Mouse (Mus musculus): ENCODE results near the gene Dctn5. TPM values are rescaled to one million over a fixed set of nuclear protein-coding genes. Genes with fewer than 3 reads are reported as not detected.
A peak's percentile ranks its signal among the peaks of the same experiment; 100 is the strongest.

The Dctn5 gene
- total RNA-seq, 2 experiments from 2014 or later = 16.4 to 21.1 TPM

DNA sequence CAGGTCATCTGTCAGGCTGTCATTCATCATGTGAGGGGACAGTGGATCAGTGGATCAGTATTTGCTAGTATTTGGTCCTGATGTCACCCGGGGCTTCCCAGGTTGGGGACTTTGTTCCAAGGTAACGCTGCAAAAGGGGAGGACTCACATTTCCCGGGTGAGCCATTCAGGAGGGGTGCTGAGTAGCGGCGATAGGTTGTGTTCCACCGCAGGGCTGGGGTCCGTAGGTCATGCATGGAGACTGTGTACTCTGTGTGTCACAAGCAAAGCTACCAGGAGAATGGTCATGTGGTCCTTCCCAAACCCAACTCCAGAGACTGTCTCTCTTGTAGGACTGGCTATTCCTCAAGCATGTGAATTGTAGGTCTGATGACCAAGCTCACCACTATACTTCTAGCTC, 47.9 kb downstream of the Dctn5 start:
- Histone ChIP-seq H3K27ac (no peak overlapping the region), H3K4me3 (no peak overlapping the region)
- intact Hi-C loops (cut with DNase I) = no loop called here
- DNase-seq = no peak
- TF ChIP-seq CTCF (IDR thresholded peaks at IDR 0.05) = no peak

DNA sequence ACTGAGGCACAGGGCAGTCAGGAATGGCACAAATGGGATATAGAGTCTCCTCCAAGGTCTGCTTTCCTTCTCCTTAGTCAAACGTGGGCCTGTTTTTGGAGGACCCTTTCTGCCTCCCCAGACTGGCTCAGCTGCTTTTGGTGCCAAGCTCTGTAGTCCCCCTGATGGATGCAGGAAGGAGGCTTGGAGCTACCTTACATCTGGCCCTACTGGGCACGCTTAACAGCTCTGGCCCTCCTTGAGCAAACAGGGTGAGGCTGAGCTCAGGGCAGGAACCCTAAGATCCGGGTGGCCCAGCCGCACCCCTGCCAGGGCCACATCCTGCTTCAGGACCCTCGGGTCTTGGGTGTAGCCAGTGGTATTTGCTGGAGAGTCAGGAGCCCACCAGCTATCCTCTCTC, 51.7 kb downstream of the Dctn5 start:
- no peak overlapping the region for H3K4me3 ChIP-seq
- H3K27ac ChIP-seq = no peak overlapping the region
- no peak for DNase-seq
- intact Hi-C loops (cut with DNase I) = no loop called here
- TF ChIP-seq CTCF (IDR thresholded peaks at IDR 0.05) = no peak

- Histone ChIP-seq H3K27ac (no peak within 1 kb of the TSS), H3K4me3 (no peak within 1 kb of the TSS)
- intact Hi-C loops (cut with DNase I) = no loop called here
- no peak for DNase-seq
- TF ChIP-seq CTCF (IDR thresholded peaks at IDR 0.05) = no peak
Observed at GRCm38 (mm10) chr7:122186043-122186442, 53.2 kb downstream of the Dctn5 start, which contains the start of gene Ern2. TSS of gene Ern2 (minus strand) at chr7:122186207.

- Histone ChIP-seq H3K4me3 (no peak overlapping the region), H3K27ac (no peak overlapping the region)
- peak; percentile 66 for TF ChIP-seq CTCF (IDR thresholded peaks at IDR 0.05)
- intact Hi-C loops (cut with DNase I) = no loop called here
- DNase-seq = peak; percentile 37
Observed at GRCm38 (mm10) chr7:122189484-122189883, 56.6 kb downstream of the Dctn5 start.

DNA sequence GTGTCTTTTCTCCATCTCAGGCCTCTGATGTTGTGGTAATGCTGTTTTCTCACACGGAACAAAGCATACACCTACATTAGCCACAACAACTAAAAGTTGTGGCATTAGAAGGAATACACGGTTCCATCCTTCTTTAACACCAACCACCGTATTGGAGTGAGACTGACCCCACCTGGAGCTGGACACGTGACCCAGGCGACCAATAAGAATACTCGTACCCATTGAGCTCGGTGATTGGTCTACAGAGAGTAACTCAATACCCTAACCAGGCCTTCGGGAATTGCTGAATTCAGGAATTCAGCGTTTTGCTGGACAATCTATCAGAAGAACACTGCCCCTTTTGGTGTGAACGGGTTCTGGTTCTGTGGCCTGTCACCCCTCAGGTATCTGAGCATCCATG, 58.3 kb downstream of the Dctn5 start:
- Histone ChIP-seq H3K27ac (no peak overlapping the region), H3K4me3 (no peak overlapping the region)
- intact Hi-C loops (cut with DNase I) = no loop called here
- no peak for DNase-seq
- no peak for TF ChIP-seq CTCF (IDR thresholded peaks at IDR 0.05)

DNA sequence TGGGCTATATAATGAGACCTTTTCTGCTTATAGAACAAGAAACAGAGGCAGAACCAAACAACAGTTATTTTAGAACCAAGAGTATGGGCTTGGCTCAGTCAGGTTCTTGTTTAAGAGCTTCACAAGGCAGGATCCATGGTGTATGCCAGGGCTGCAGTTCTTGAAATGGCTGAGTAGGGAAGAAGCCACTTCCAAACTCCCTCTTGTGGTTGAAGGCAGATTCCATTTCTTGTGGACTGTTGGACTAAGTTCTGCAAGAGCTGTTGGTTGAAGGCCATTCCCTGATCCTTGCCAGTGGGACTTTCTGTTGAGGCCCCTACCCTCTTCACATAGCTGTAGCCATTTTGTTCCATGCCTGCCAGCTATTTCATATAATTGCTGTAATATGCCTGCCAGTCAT, 61.1 kb downstream of the Dctn5 start:
- no peak for TF ChIP-seq CTCF (IDR thresholded peaks at IDR 0.05)
- H3K27ac ChIP-seq = no peak overlapping the region
- intact Hi-C loops (cut with DNase I) = no loop called here
- no peak overlapping the region for H3K4me3 ChIP-seq
- no peak for DNase-seq

DNA sequence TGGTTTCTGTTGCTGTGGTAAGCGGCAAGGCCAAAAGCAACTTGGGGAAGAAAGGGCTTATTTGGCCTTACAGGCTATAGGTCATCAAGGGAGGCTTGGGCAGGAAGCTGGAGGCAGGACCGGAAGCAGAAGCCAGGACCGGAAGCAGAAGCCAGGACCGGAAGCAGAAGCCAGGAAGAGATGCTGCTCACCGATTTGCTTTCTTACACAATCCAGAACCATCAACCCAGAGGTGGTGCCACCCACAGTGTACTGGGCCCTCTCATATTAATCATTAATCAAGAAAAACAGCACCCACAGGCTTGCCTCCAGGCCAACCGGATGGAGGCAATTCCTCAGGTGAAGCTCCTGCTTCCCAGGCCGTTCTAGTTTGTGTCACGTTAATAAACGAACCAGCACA, 63.9 kb downstream of the Dctn5 start:
- Histone ChIP-seq H3K4me3 (no peak overlapping the region), H3K27ac (no peak overlapping the region)
- intact Hi-C loops (cut with DNase I) = loop anchor here (5.0 kb wide), 1 partner anchor 99 kb away; no protein-coding TSS in a partner anchor
- DNase-seq = no peak
- no peak for TF ChIP-seq CTCF (IDR thresholded peaks at IDR 0.05)

DNA sequence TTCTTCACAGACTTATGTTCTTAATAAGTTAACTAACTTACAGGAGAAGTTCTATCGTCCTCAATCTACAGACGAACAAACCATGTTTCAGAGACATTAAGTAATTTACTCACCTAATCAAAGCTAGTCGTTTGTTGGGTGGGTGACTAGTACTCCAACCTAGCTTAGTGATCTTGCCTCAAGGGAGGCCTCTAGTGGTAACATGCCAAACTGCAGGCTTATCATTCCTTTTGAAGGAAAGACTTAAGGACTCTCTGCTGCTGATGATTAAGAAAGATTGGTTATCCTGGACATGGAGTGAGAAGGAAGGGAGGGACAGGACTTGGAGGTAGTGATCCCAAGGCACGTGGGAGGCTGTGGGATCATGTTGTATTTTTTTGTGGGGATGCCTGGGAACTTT, 64.5 kb downstream of the Dctn5 start:
- intact Hi-C loops (cut with DNase I) = loop anchor here (5.0 kb wide), 1 partner anchor 100 kb away; no protein-coding TSS in a partner anchor
- no peak for DNase-seq

More for the DNA sequence above, 64.5 kb downstream of the Dctn5 start:
- no peak overlapping the region for H3K27ac ChIP-seq
- TF ChIP-seq CTCF (IDR thresholded peaks at IDR 0.05) = peak; percentile 74
- no peak overlapping the region for H3K4me3 ChIP-seq

Other genes starting within 250 kb of the Dctn5 start
- gene Cog7, start 151.3 kb upstream of the Dctn5 start, total RNA-seq (2021) = 10 to 100 TPM; 10.5 to 13.9 TPM
- gene Gga2, start 111.8 kb upstream of the Dctn5 start, total RNA-seq (2021) = 10 to 100 TPM; 12.2 to 13.5 TPM
- 10 to 100 TPM; 23.2 to 25.5 TPM for gene Ubfd1, start 65.9 kb upstream of the Dctn5 start, total RNA-seq (2021)
- gene Ears2, start 65.8 kb upstream of the Dctn5 start, total RNA-seq (2021) = 1 to 10 TPM; 6.6 to 8.2 TPM
- 100 to 1,000 TPM; 529 to 848 TPM for gene Ndufab1, start 31.2 kb upstream of the Dctn5 start, total RNA-seq (2021)
- under 1 TPM; 0.61 to 0.66 TPM for gene Palb2, start 56 bp upstream of the Dctn5 start, total RNA-seq (2021)
- gene Plk1, start 26.4 kb downstream of the Dctn5 start, total RNA-seq (2021) = under 1 TPM; 0.18 to 0.28 TPM
- gene Ern2, start 53.2 kb downstream of the Dctn5 start, total RNA-seq (2021) = not detected
- 1 to 10 TPM; 3.1 to 4.2 TPM for gene Chp2, start 86.5 kb downstream of the Dctn5 start, total RNA-seq (2021)
- 1 to 10 TPM in 1 of 2 experiments, under 1 TPM in 1; 0.54 to 1.1 TPM for gene Prkcb, start 155.7 kb downstream of the Dctn5 start, total RNA-seq (2021)